Mouse (Mus musculus) bone marrow, adult 2 months (tissue): ENCODE results near the gene Ppp1r10. TPM values are rescaled to one million over a fixed set of nuclear protein-coding genes. Genes with fewer than 3 reads are reported as not detected.
"Not testable (repeated sequence)": the region's sequence is repeated elsewhere in the genome, so short reads cannot be mapped to it uniquely, and the experiment has no call there.

Source experiments
- H3K27ac ChIP-seq: fragments of 200-500 bp; 2 replicates; pipeline ENCODE4 v1.5.1; 2012; ENCODE audit warnings: low read depth, mild to moderate bottlenecking, control low read depth, inconsistent platforms, low read length; ENCODE audit not compliant: control insufficient read depth, poor library complexity, insufficient read depth
- H3K4me1 ChIP-seq: fragments of 200-500 bp; 2 replicates; pipeline ENCODE4 v1.6.1; 2011; ENCODE audit warnings: low read length; ENCODE audit not compliant: control insufficient read depth, insufficient read depth
- H3K4me3 ChIP-seq: fragments of 200-500 bp; replicated peaks from 2 replicates; pipeline ENCODE3; 2011; ENCODE audit warnings: mild to moderate bottlenecking, low read depth, low read length, control low read depth; ENCODE audit not compliant: control insufficient read depth
- CTCF ChIP-seq: fragments of 200-500 bp; IDR thresholded peaks from 2 replicates; pipeline ENCODE4 v1.5.1; 2011; ENCODE audit warnings: low read length, control low read depth; ENCODE audit not compliant: control insufficient read depth, insufficient read depth
- POLR2A ChIP-seq: fragments of 200-500 bp; IDR thresholded peaks from 2 replicates; pipeline ENCODE4 v1.6.1; 2011; ENCODE audit warnings: low read depth, mild to moderate bottlenecking, control low read depth, low read length, borderline replicate concordance; ENCODE audit not compliant: control insufficient read depth
- WGBS: fragments of 180-500 bp; shearing (Covaris S2); methylation state at CpG from one replicate; pipeline ENCODE4 v1.1.7; 2018; 5-methylcytosine and 5-hydroxymethylcytosine counted together
- polyA plus RNA-seq: library from polyadenylated mRNA; stranded (reverse); fragments of >200 nt; gene quantifications from 2 replicates; pipeline ENCODE4 v1.2.4, GENCODE M21; 2011; ENCODE audit warnings: low replicate concordance; ENCODE audit not compliant: missing spikeins, insufficient read depth, insufficient read length

The Ppp1r10 gene
- polyA plus RNA-seq, 1 experiment, result 48.0 TPM

DNA sequence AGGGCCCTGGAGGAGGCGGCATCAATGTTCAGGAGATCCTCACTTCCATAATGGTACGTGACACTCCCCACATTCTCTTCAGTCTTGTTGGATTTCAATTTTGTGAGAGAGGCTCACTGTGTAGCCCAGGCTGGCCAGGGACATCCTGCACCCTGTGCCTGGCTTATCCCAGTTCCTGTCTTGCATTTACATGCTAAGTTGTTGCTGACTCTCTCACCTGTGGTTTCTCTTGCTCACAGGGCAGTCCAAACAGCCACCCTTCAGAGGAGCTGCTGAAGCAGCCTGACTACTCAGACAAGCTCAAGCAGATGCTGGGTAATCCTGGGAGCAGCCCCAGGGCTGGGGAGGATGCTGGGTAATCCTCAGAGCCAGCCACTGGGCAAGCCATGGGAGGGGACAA, 13.3 kb downstream of the Ppp1r10 start:
- 98% methylated on average over 2 of the region's 2 CpGs for WGBS
- H3K27ac ChIP-seq, result no peak overlapping the region
- TF ChIP-seq POLR2A (no peak), CTCF (no peak)

DNA sequence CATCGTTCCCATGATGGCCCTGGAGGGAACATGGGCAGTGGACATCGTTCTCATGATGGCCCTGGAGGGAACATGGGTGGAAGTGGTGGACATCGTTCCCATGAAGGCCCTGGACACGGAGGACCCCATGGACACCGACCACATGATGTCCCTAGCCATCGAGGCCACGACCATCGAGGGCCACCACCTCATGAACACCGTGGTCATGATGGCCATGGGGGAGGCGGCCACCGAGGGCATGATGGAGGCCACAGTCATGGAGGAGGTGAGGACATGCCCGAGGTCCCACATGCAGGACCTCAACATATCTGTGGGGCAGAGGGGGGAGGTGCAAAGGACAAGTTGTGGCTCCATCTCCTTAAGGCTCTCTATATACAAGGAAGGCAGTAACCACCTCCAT, 14.4 kb downstream of the Ppp1r10 start:
- 91% methylated on average over 12 of the region's 12 CpGs for WGBS
- no peak overlapping the region for H3K4me3 ChIP-seq
- no peaks in the 10 kb centered on the region; the same call in 1 of the 2 replicates for H3K4me1 ChIP-seq
- no peak overlapping the region for H3K27ac ChIP-seq
- TF ChIP-seq POLR2A, result no peak
- no peak for TF ChIP-seq CTCF

More for the DNA sequence above, 13.3 kb downstream of the Ppp1r10 start:
- Histone ChIP-seq H3K4me3 (no peak overlapping the region), H3K4me1 (no peaks in the 10 kb centered on the region; the same call in 1 of the 2 replicates)

DNA sequence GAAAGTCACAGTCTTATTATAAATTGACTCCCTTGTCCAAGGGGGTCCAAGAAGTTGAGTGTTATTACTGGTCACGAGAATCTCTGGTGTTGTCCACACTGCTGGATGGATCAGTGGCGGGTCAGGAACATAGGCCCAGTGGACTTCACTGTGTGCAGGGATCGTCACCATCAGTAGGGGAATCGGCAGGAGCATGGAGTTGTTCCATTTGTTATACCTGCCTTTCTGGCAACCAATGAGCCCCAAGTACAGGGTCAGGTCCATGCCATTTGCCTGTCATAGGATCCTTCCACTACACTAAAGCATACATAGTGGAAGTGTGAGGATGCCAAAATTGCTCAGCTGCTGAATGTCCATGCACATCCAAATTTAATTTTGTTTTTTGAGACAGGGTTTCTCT, 16.4 kb downstream of the Ppp1r10 start:
- Histone ChIP-seq H3K4me3 (no peak overlapping the region), H3K27ac (no peak overlapping the region), H3K4me1 (no peaks in the 10 kb centered on the region)
- WGBS, result 87% methylated on average over 4 of the region's 4 CpGs
- TF ChIP-seq POLR2A, result no peak

DNA sequence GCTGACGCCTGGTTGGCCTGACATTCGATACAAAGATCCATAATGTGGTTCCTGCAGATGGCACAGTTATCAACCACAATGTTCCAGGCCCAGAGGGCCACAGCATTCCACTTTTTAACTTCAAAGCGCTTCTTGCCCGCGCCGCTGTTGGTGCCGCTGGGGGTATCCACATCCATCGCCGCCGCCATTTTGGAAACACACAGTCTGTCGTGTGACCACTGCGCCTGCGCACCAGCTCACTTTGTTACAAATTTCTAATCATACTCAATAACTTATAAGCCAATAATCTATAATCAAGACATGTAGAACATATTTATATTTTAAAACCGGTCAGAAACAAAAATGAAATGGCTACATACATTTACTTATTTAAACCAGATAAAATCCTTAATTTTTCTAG, 19.5 kb downstream of the Ppp1r10 start:
- not testable (repeated sequence) for H3K27ac ChIP-seq, H3K4me3 ChIP-seq, H3K4me1 ChIP-seq
- 88% methylated on average over 14 of the region's 14 CpGs for WGBS

DNA sequence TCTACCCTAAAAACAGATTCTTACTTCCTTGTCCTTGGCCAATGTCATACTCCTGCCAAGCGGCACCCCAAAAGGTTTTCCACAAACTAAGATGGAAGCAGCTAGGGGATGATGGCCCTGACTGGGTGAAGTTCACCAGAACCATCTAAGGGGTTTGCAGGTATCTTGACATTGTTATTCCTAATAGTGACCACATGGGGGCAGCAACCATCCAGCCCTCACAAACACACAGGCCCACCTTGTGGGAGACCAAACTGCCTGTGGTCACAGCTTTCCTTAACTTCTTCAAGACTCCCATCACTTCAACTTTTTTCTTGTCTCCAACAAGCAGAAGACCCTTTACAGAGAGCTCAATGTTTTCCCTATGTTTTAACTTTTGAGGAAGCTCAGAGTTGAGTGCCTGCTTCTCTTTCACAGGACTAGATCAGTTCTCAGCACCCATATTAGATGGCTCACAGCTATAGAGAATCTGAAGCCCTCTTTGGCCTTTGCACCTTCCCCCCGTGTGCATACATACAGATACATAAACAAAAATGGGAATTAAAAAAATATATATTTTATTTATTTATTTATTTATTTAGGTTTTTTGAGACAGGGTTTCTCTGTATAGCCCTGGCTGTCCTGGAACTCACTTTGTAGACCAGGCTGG, 21.6 kb downstream of the Ppp1r10 start:
- TF ChIP-seq CTCF (peak; percentile 87), POLR2A (no peak)
- no peaks in the 10 kb centered on the region for H3K4me1 ChIP-seq
- H3K27ac ChIP-seq, result no peak overlapping the region
- no peak overlapping the region for H3K4me3 ChIP-seq
- whole genome bisulfite sequencing, result 28% methylated on average over 2 of the region's 2 CpGs

DNA sequence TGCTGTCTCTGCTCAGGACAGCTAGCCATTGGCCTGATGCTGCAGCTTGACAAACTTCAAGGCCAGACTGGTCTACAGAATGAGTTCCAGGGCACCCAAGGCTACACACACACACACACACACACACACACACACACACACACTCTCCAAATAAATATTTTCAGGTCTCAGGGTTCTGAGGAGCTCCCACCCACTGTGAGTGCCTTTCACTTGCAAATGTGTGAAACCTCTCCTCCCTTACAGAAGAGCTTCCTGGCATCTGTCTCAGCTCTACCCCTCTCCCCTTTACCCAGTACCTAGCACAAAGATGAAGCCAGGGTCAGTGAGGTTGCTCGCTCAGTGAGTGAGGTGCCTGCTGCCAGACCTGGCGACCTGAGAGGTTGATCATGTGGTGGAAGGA, 22.9 kb downstream of the Ppp1r10 start:
- Histone ChIP-seq H3K4me3 (no peak overlapping the region), H3K27ac (no peak overlapping the region), H3K4me1 (no peaks in the 10 kb centered on the region)
- WGBS, result 79% methylated on average over 2 of the region's 2 CpGs
- TF ChIP-seq CTCF (no peak), POLR2A (no peak)

DNA sequence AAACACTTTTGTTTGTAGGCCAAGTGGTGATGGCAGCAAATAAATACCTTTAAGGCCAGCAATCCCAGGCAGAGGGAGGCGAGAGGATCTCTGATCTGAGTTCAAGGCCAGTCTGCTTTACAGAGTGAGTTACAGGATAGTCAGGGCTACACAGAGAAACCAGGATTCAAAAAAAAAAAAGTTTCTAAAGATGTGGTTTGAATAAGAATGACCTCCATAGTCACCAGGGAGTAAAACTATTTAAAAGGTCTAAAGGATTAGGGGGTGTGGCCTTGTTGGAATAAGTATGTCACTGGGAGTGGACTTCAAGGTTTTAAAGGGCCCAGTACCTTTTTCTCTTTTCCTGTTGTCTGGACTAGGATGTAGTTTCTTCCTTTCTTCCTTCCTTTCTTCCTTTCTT, 23.7 kb downstream of the Ppp1r10 start:
- 79% methylated on average over 1 of the region's 1 CpGs for WGBS
- Histone ChIP-seq H3K27ac (no peak overlapping the region), H3K4me3 (no peak overlapping the region), H3K4me1 (no peaks in the 10 kb centered on the region)
- no peak for TF ChIP-seq POLR2A
- TF ChIP-seq CTCF, result no peak

DNA sequence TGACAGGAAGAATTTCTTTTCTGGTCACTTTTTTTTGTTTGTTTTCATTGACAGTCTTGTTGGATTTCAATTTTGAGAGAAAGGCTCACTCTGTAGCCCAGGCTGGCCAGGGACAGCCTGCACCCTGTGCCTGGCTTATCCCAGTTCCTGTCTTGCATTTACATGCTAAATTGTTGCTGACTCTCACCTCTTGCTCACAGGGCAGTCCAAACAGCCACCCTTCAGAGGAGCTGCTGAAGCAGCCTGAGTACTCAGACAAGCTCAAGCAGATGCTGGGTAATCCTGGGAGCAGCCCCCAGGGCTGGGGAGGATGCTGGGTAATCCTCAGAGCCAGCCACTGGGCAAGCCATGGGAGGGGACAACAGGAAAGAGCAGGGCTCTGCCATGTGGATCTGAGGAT, 34.7 kb downstream of the Ppp1r10 start:
- not testable (repeated sequence) for H3K4me3 ChIP-seq, H3K27ac ChIP-seq, H3K4me1 ChIP-seq

DNA sequence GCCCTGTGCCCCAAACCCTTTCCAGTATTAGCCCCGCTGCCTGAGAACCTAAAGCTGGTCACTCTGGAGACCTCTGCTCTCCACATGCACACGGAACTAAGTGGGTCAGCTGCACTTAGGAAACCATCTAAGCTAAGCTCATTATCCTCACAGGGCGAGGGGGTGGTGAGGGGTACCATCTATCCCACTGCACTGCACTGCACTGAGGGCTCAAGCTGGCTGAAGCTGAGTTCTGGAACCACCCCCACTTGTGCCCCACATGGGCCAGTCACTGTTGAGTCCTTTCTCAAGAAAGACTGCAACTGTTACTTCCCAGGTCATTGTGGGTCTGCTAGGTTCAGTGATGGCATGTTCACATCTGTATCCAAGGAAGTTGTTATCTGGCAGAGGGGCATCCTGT, 36.3 kb downstream of the Ppp1r10 start:
- H3K27ac ChIP-seq, H3K4me1 ChIP-seq, H3K4me3 ChIP-seq: not testable (repeated sequence)
- 73% methylated on average over 3 of the region's 3 CpGs for WGBS
